Mouse (Mus musculus) brown adipose tissue, adult 24 weeks (tissue): ENCODE measurements around the gene Jag1. TPM values are rescaled to one million over a fixed set of nuclear protein-coding genes. Genes with fewer than 3 reads are reported as not detected.
A peak's percentile ranks its signal among the peaks of the same experiment; 100 is the strongest.

Source experiments
- H3K27ac ChIP-seq: fragments of 200-500 bp; replicated peaks from 2 replicates; pipeline ENCODE4 v1.5.1; 2012; ENCODE audit warnings: low read depth, mild to moderate bottlenecking, low read length
- H3K4me1 ChIP-seq: fragments of 200-500 bp; 2 replicates; pipeline ENCODE4 v1.6.1; 2012; ENCODE audit warnings: low read length, mixed read lengths; ENCODE audit not compliant: control insufficient read depth, insufficient read depth, insufficient read length
- H3K4me3 ChIP-seq: fragments of 200-500 bp; 2 replicates; pipeline ENCODE4 v1.5.1; 2012; ENCODE audit warnings: low read depth, mild to moderate bottlenecking, low read length, moderate library complexity; ENCODE audit not compliant: insufficient read depth
- polyA plus RNA-seq: library from polyadenylated mRNA; stranded (reverse); fragments of >200 nt; gene quantifications from 2 replicates; pipeline ENCODE4 v1.2.4, GENCODE M21; 2012; ENCODE audit not compliant: missing spikeins, insufficient read depth, insufficient read length

The Jag1 gene
- polyA plus RNA-seq = 7.9 and 11.2 TPM in 2 replicates

- peak within 1 kb of the TSS; percentile 93 for H3K27ac ChIP-seq
- peaks cover 4% of the 10 kb centered on the region; the same call in 1 of the 2 replicates for H3K4me1 ChIP-seq
- peak within 1 kb of the TSS; percentile 98 for H3K4me3 ChIP-seq
Observed at GRCm38 (mm10) chr2:137116025-137116674, at the start of gene Jag1. TSS of gene Jag1 (minus strand) at chr2:137116644.

DNA sequence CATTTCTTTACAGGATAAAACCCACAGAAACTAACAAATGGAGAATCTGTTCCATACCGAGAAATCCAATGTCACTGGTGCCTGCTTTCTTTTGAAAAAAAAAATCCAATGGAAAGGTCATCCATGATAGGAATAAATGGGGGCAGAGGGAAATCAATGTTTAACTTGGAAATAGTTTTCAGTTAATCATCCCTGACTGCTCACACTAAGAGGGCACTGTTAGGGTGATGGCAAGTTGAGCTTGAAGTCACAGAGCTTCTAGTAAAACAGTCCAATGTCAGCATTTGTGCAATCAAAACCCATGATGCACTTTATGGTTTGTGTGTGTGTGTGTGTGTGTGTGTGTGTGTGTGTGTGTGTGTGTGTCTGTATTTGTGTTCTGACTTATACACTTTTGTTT is 39.6 kb upstream of the Jag1 start:
- H3K4me1 ChIP-seq = 0 out of 2 replicates have a peak, but pooled peaks cover 2% of the 10 kb centered on the region
- no peak overlapping the region for H3K4me3 ChIP-seq
- H3K27ac ChIP-seq = no peak overlapping the region

GRCm38 (mm10) chr2:137153825-137154224 is 37.4 kb upstream of the Jag1 start:
- H3K27ac ChIP-seq = no peak overlapping the region
- 0 out of 2 replicates have a peak, but pooled peaks cover 2% of the 10 kb centered on the region for H3K4me1 ChIP-seq
- no peak overlapping the region for H3K4me3 ChIP-seq

DNA sequence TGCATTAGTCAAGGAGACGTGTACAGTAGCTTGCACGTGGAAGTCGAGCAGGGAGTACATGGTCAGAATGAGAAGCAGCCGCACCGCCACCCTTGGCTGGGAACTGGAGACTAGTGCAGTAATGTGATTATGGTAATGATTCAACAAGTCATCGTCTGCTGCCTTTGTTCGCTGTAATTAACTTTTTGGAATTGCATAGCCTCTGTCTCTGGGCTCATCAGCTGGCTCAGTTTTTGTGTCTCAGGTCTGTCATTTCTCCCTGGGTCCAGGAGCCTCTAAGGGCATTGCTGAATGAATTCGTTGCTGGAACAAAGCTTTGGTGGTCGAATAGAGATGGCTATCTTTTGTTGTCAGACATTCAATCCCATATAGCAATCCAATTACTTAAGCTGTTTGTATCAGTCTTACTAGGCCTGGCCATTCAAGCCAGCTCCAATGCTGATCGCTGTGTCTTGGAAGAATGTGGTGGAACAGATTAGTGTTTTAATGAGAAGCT is 36.8 kb upstream of the Jag1 start:
- Histone ChIP-seq H3K4me3 (no peak overlapping the region), H3K4me1 (0 out of 2 replicates have a peak, but pooled peaks cover 2% of the 10 kb centered on the region), H3K27ac (no peak overlapping the region)

- H3K4me1 ChIP-seq = 0 out of 2 replicates have a peak, but pooled peaks cover 2% of the 10 kb centered on the region
- no peak overlapping the region for H3K4me3 ChIP-seq
- no peak overlapping the region for H3K27ac ChIP-seq
Observed at GRCm38 (mm10) chr2:137150953-137151352, 34.5 kb upstream of the Jag1 start.

DNA sequence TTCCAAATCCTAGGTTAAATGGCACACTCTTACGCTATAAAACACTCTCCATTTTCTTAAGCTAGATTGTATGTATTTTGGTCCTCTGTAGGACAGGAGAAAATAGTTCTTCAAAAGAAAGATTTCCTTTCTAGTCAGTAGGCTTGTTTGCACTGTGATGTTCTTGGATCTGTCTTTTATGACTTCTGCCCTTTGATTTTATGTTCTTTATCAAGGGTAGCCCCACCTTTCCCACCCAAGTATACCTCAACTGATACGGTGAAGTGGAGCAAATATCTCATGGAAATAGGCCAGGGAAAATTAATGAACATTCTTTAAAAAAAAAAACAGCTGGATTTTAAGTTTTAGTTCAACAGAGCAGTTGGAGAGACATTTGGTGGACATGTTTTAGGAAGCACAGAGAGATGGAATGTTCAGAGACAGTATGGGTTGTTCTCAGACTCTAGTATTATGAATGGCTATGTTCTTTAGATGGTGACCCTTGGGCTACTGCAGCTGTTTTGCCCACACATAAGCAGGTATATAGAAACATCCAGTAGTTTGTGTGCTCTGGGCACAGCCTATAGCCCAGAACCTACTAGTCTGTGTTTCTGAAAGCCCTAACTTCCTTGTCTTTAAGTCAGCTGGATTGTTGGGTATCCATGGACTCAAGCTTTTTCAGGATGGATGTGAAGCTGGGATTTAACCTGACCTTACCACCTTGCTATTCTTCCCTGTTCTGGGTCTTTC is 30.7 kb upstream of the Jag1 start:
- no peak overlapping the region for H3K4me3 ChIP-seq
- H3K27ac ChIP-seq = no peak overlapping the region
- H3K4me1 ChIP-seq = no peaks in the 10 kb centered on the region

GRCm38 (mm10) chr2:137138063-137138462 is 21.6 kb upstream of the Jag1 start:
- Histone ChIP-seq H3K4me1 (0 out of 2 replicates have a peak, but pooled peaks cover 2% of the 10 kb centered on the region), H3K4me3 (no peak overlapping the region), H3K27ac (no peak overlapping the region)

DNA sequence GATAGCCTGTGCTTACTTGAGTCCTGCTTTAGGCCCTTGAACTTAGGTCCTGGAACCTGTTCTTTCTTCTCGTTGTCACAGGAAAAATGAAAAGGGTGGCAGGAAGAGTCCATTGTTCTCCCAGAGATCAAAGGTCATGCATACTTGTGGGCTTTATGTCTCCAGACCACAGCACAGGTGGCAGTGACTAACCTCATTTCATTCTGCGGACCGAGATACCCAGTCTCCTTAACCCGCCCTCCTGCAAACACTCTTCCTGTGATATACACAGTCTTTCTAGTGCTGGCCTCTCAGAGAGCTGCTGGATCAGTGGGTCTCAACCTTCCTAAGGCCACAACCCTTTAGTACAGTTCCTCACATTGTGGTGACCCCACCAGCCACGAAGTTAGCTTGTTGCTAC is 17.6 kb upstream of the Jag1 start:
- H3K4me3 ChIP-seq = no peak overlapping the region
- 0 out of 2 replicates have a peak, but pooled peaks cover 2% of the 10 kb centered on the region for H3K4me1 ChIP-seq
- H3K27ac ChIP-seq = no peak overlapping the region

DNA sequence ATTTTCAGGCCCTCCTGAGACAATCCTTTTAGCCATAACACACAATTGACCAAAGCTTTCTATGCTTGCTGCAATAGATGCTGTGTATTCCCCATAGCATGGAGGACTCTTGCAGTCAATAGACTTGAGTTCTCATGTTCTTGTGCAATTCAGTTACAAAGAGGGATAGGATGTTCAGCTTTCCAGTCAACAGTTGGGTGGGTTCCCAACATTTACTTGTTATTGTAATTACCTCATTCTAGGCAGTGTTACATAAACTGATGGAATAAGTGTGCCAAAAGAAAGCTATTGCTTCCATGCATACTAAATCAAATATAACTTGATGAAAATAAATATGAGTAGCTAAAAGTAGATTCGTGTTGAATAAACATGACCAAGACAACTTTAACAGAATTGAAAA is 8.4 kb upstream of the Jag1 start:
- Histone ChIP-seq H3K4me3 (no peak overlapping the region), H3K4me1 (no peaks in the 10 kb centered on the region), H3K27ac (no peak overlapping the region)

DNA sequence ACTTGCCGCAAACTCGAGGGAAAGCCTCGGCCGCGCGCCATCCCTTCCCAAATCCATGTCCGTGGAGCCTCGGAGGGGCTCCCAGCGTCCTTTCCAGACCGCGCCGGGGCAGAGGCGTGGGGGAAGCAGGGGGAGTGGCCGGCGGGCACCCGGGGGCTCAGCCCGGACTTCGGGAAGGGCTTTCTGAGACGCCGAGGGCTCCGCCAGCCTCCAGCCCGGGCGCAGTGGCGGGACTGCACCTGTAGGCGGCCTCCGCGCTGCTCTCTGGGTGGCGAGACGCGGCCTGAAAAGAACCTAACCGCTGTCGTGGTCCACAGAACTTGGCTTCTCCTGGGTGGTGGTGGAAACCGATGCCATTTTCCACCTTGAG is 862 bp upstream of the Jag1 start:
- Histone ChIP-seq H3K27ac (peak overlapping the region; percentile 93), H3K4me3 (peak overlapping the region; percentile 98), H3K4me1 (no peaks in the 10 kb centered on the region)

- peak overlapping the region; percentile 98 for H3K4me3 ChIP-seq
- peak overlapping the region; percentile 93 for H3K27ac ChIP-seq
- H3K4me1 ChIP-seq = no peaks in the 10 kb centered on the region
Observed at GRCm38 (mm10) chr2:137116675-137117320, 354 bp upstream of the Jag1 start.

DNA sequence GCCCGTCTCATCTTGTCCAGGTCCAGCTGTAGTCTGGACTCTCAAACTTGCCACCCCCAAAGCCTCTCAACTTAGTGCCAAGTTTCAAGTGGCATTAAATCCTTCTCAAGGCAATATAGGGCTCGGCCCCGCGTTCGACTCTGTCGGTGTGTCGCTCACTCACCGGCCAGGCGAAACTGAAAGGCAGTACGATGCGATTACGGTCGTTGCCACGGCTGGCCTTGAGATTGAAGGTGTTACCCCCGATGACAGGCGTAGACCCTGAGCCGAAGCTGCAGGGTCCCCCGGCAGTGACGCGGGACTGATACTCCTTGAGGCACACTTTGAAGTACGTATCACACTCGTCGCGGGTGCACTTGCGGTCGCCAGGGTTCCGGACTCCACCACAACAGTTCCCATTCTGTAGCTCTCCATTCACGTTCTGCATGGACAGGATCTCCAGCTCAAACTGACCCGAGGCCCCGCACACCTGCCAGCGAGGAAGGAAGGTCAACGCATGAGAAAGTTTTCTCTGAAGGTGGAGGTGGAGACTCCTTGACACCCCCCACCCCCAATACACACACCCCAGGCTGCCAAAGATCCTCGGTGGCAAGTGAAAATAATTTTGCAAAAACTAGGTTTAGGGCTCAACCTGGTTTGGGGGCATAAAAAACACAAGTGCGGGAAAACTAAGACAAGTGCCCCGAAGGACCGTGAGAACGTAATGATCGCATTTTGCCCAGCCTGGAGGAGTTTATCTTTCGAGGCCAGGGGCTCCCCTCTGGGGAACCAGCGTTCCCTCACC is 1.0 kb downstream of the Jag1 start:
- Histone ChIP-seq H3K4me3 (peak overlapping the region; percentile 98), H3K27ac (peak overlapping the region; percentile 64), H3K4me1 (peaks cover 9% of the 10 kb centered on the region)

DNA sequence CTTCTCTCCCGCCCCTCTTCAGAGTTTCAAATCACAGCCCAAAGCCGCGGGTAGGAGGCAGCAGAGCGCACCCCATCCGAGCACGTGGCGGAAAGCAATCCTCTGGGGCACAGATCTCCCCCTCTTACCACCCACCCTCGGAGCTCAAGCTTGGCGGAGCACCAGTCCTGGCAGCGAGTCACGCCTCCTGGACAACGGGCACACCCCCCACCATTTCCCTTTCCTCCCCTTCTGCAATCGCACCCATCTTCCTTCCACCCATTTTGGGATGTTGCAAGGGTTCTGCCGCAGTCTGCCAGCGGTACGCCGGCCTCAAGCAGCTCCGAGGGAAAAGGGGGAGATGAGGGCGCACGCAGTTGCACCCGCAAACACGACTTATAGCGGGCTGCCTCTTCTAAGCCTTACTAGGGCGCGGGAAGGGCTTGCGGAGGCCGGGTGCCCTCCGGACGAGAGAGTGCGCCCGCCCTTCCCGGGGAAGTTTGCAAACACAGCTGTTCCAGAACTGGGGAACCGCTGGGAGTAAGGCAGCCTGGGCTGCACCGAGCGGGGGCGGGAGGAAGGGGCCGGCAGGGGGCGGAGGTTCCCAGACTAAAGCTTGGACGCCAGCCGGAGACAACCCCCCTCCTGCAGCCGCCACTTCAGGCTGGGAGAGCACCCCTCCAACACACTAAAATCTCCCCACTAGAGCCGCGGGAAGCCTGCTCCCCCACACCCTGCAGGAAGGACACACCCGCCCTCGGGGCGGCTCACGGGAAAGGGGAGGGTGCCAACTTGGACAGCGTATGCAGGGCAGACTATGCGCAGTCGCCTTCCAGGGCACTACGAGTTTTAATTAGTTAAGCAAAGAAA is 2.0 kb downstream of the Jag1 start:
- Histone ChIP-seq H3K4me1 (peaks cover 18% of the 10 kb centered on the region), H3K27ac (peak overlapping the region; percentile 64), H3K4me3 (peak overlapping the region; percentile 98)
